16 mouse cellular contexts compared by ENCODE assay signal in genomic region chr7:99225421-99225820, GRCm38 (mm10). TPM values are rescaled to one million over a fixed set of nuclear protein-coding genes. Genes with fewer than 3 reads are reported as not detected.
DNase-seq lines count a peak whose midpoint lies in the region; ATAC-seq and TF ChIP-seq lines count a peak whose summit lies in the region.
"Had no signal": no experiment of that assay in that cellular context is flagged by ENCODE, and none has a peak within 500 bp of the region (broad histone marks: within the 10 kb centered on the region; RNA-seq: fewer than 3 reads in every experiment).

No protein-coding gene starts in this region.

- no peak for TF ChIP-seq CTCF in intestine, postnatal 0 days (IDR thresholded peaks at IDR 0.05; ENCODE audit: low read depth)
- TF ChIP-seq CTCF in small intestine, adult 2 months (IDR thresholded peaks at IDR 0.05; ENCODE audit: extremely low read depth, insufficient read length, insufficient replicate concordance, low read depth, low read length) = no peak

- DNase-seq in heart, adult 11 months = peak; percentile 96
- DNase-seq in heart, postnatal 36 days = no peak
- DNase-seq in kidney, adult 8-10 months = peak; percentile 37 to 57
- DNase-seq in kidney, postnatal 10 days = no peak
- no peak for DNase-seq in MN1 (ENCODE audit: low spot score)
- DNase-seq: cerebellum, postnatal 14 days; gastrocnemius, postnatal 36 days; thymus, postnatal 25 days had no signal

- no peak for ATAC-seq in intestine, postnatal 0 days
- ATAC-seq: forebrain, embryonic 15.5 days; midbrain, embryonic 16.5 days had no signal

- no peak overlapping the region for H3K4me3 ChIP-seq in intestine, postnatal 0 days (ENCODE audit: low read depth, low read length)
- no peak overlapping the region for H3K4me3 ChIP-seq in small intestine, adult 2 months (ENCODE audit: low read depth, low read length)
- H3K4me3 ChIP-seq: erythroblast, embryonic 14.5 days; forebrain, embryonic 15.5 days; left cerebral cortex, adult 2 months; lung, embryonic 15.5 days had no signal

- H3K36me3 ChIP-seq in intestine, postnatal 0 days (ENCODE audit: control insufficient read depth, insufficient read depth) = peaks cover 33% of the 10 kb centered on the region
- H3K36me3 ChIP-seq in small intestine, adult 2 months (ENCODE audit: control insufficient read depth, insufficient read depth, low read length) = peaks cover 51% of the 10 kb centered on the region
- H3K36me3 ChIP-seq: forebrain, embryonic 15.5 days; lung, embryonic 15.5 days had no signal

- H3K4me1 ChIP-seq in intestine, postnatal 0 days (replicated peaks; ENCODE audit: control insufficient read depth, insufficient read depth, low read length) = peaks cover 10% of the 10 kb centered on the region
- H3K4me1 ChIP-seq in small intestine, adult 2 months (ENCODE audit: control insufficient read depth, insufficient read depth, insufficient read length, low read length) = peaks cover 46% of the 10 kb centered on the region
- H3K4me1 ChIP-seq: forebrain, embryonic 15.5 days had no signal

- no peaks in the 10 kb centered on the region for H3K9me3 ChIP-seq in intestine, postnatal 0 days (ENCODE audit: control insufficient read depth)
- H3K9me3 ChIP-seq: forebrain, embryonic 15.5 days; lung, embryonic 15.5 days had no signal

- intact Hi-C loops in heart, postnatal 36 days (cut with DNase I) = no loop called here

- peak overlapping the region; percentile 93 for H3K27ac ChIP-seq in intestine, postnatal 0 days (ENCODE audit: low read depth, low read length)
- H3K27ac ChIP-seq in small intestine, adult 2 months (ENCODE audit: insufficient read depth, low read depth, low read length) = peak overlapping the region; percentile 72
- H3K27ac ChIP-seq: forebrain, embryonic 15.5 days; left cerebral cortex, adult 2 months; lung, embryonic 15.5 days had no signal

- WGBS in intestine, postnatal 0 days = 60% methylated on average over 6 of the region's 6 CpGs
- 83% methylated on average over 6 of the region's 6 CpGs for WGBS in small intestine, adult 2 months

- no peak for TF ChIP-seq POLR2A in small intestine, adult 2 months (IDR thresholded peaks at IDR 0.05; ENCODE audit: low read depth, low read length)

- H3K27me3 ChIP-seq in intestine, postnatal 0 days (replicated peaks; ENCODE audit: control insufficient read depth, insufficient read depth, low read length) = no peaks in the 10 kb centered on the region
- no peaks in the 10 kb centered on the region for H3K27me3 ChIP-seq in small intestine, adult 2 months (ENCODE audit: control insufficient read depth, insufficient read depth, low read length)
- H3K27me3 ChIP-seq: forebrain, embryonic 15.5 days; lung, embryonic 15.5 days had no signal

- H3K9ac ChIP-seq in intestine, postnatal 0 days (ENCODE audit: low read depth, low read length) = no peak overlapping the region
- H3K9ac ChIP-seq: forebrain, embryonic 15.5 days; lung, embryonic 15.5 days had no signal

- no peak overlapping the region for H3K4me2 ChIP-seq in intestine, postnatal 0 days (replicated peaks; ENCODE audit: low read depth)
- H3K4me2 ChIP-seq: forebrain, embryonic 15.5 days; lung, embryonic 15.5 days had no signal

RNA-seq across cellular contexts. Expression of gene Mogat2, which starts 13.0 kb away (rescaled TPM):
- not detected for total RNA-seq in heart, postnatal 36 days (2021)
- polyA plus RNA-seq in intestine, postnatal 0 days (2015; fragmentation: Nextera tagmentation; extraction: Ambion mirVana) = 362 and 402 TPM in 2 replicates
- polyA plus RNA-seq in small intestine, adult 2 months (2012; rRNA removed) = 377 and 652 TPM in 2 replicates
- total RNA-seq: gastrocnemius, postnatal 36 days; layer of hippocampus, adult 8-10 months; left cerebral cortex, adult 2 months had no signal
- polyA plus RNA-seq: erythroblast, embryonic 14.5 days had no signal

RNA-seq across cellular contexts. Expression of gene Map6, which starts 41.8 kb away (rescaled TPM):
- total RNA-seq in heart, postnatal 36 days (2021) = 1 to 10 TPM; 2.9 to 3.3 TPM
- 3.7 and 4.1 TPM in 2 replicates for polyA plus RNA-seq in intestine, postnatal 0 days (2015; fragmentation: Nextera tagmentation; extraction: Ambion mirVana)
- polyA plus RNA-seq in small intestine, adult 2 months (2012; rRNA removed) = 1.1 and 1.2 TPM in 2 replicates
- polyA plus RNA-seq: erythroblast, embryonic 14.5 days had no signal

RNA-seq across cellular contexts. Expression of gene Dgat2, which starts 42.9 kb away (rescaled TPM):
- total RNA-seq in heart, postnatal 36 days (2021) = 100 to 1,000 TPM; 395 to 404 TPM
- 1,614 and 1,691 TPM in 2 replicates for polyA plus RNA-seq in intestine, postnatal 0 days (2015; fragmentation: Nextera tagmentation; extraction: Ambion mirVana)
- polyA plus RNA-seq in small intestine, adult 2 months (2012; rRNA removed) = 159 and 234 TPM in 2 replicates

Comparison
In these comparisons a context has a peak if more than half of its experiments do, and no peak if none do; other contexts are left out.
1. DNase-seq: peak in heart, adult 11 months (single experiment) and kidney, adult 8-10 months (2 of 2); none in heart, postnatal 36 days (0 of 2), kidney, postnatal 10 days (single experiment) and MN1 (single experiment).